Mouse (Mus musculus): ENCODE data around the gene Focad.
A peak's percentile ranks its signal among the peaks of the same experiment; 100 is the strongest.

Gene Focad

GRCm38 (mm10) chr4:88094062-88094767 is at the start of gene Focad:
TSS of gene Focad (plus strand) at chr4:88094629.
- DNase-seq (ENCODE audit: low spot score) = peak; percentile 97

GRCm38 (mm10) chr4:88045151-88045550 is 49.3 kb upstream of the Focad start:
- no peak for DNase-seq (ENCODE audit: low spot score)

GRCm38 (mm10) chr4:88046280-88046679 is 48.1 kb upstream of the Focad start:
- no peak for DNase-seq (ENCODE audit: low spot score)

GRCm38 (mm10) chr4:88075388-88075787 is 19.0 kb upstream of the Focad start:
- no peak for DNase-seq (ENCODE audit: low spot score)

GRCm38 (mm10) chr4:88078983-88079382 is 15.4 kb upstream of the Focad start:
- DNase-seq (ENCODE audit: low spot score) = no peak

- DNase-seq (ENCODE audit: low spot score) = no peak
Measured at GRCm38 (mm10) chr4:88081417-88081816, 13.0 kb upstream of the Focad start.

- no peak for DNase-seq (ENCODE audit: low spot score)
Measured at GRCm38 (mm10) chr4:88081885-88082284, 12.5 kb upstream of the Focad start.

GRCm38 (mm10) chr4:88082381-88082780 is 12.0 kb upstream of the Focad start:
- no peak for DNase-seq (ENCODE audit: low spot score)

- DNase-seq (ENCODE audit: low spot score) = no peak
Measured at GRCm38 (mm10) chr4:88083781-88084180, 10.6 kb upstream of the Focad start.

GRCm38 (mm10) chr4:88090316-88090715 is 4.1 kb upstream of the Focad start:
- DNase-seq (ENCODE audit: low spot score) = peak; percentile 45

GRCm38 (mm10) chr4:88094768-88095420 is 465 bp downstream of the Focad start:
- DNase-seq (ENCODE audit: low spot score) = peak; percentile 42

- no peak for DNase-seq (ENCODE audit: low spot score)
Measured at GRCm38 (mm10) chr4:88095693-88096092, 1.3 kb downstream of the Focad start.

GRCm38 (mm10) chr4:88108585-88108984 is 14.2 kb downstream of the Focad start:
- DNase-seq (ENCODE audit: low spot score) = no peak

GRCm38 (mm10) chr4:88117331-88117730 is 22.9 kb downstream of the Focad start:
- no peak for DNase-seq (ENCODE audit: low spot score)

GRCm38 (mm10) chr4:88117942-88118341 is 23.5 kb downstream of the Focad start:
- no peak for DNase-seq (ENCODE audit: low spot score)

- DNase-seq (ENCODE audit: low spot score) = no peak
Measured at GRCm38 (mm10) chr4:88118750-88119395, 24.4 kb downstream of the Focad start.

GRCm38 (mm10) chr4:88120091-88120490 is 25.7 kb downstream of the Focad start:
- no peak for DNase-seq (ENCODE audit: low spot score)

GRCm38 (mm10) chr4:88122472-88122871 is 28.0 kb downstream of the Focad start:
- no peak for DNase-seq (ENCODE audit: low spot score)

GRCm38 (mm10) chr4:88135936-88136335 is 41.5 kb downstream of the Focad start:
- DNase-seq (ENCODE audit: low spot score) = no peak

GRCm38 (mm10) chr4:88136528-88136927 is 42.1 kb downstream of the Focad start:
- DNase-seq (ENCODE audit: low spot score) = no peak

GRCm38 (mm10) chr4:88138366-88138917 is 44.0 kb downstream of the Focad start:
- DNase-seq (ENCODE audit: low spot score) = no peak

GRCm38 (mm10) chr4:88149462-88149861 is 55.0 kb downstream of the Focad start:
- DNase-seq (ENCODE audit: low spot score) = no peak

Measured in MN1 (cell line).